In the genomic region with DNA sequence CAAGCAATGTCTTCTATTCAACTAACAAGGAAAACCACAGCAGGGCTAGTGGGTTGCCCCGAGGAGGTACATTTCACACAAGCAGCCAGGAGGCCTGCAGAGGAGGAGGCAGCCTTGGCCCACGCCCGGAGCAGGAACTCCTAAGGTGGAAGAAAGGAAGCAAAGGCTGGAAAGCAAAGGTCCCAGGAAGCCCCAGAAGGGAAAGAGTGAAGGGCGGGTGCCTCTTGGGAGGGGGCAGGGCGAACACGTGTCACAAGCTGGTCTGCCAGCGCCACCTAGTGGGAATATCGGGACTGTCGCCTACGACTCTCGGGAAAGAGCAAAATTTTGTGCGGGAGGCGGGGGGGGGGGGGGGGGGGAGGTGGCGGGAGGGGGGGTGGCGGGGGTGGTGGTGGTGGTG, we compare ENCODE assay signal across 8 mouse cellular contexts.
DNase-seq lines count a peak whose midpoint lies in the region; ATAC-seq and TF ChIP-seq lines count a peak whose summit lies in the region.

No protein-coding gene starts in this region.

- peak; percentile 6 for DNase-seq in c-Kit-positive CD71-negative TER-119-negative erythroid progenitor cells, embryonic 14.5 days (ENCODE audit: low read depth)
- peak; percentile 90 to 95 for DNase-seq in layer of hippocampus, postnatal 25 days (ENCODE audit: extremely low spot score in 1 of 2, low spot score in 1 of 2)
- peak; percentile 32 for DNase-seq in lung, postnatal 0 days (ENCODE audit: low spot score)
- peak; percentile 69 for DNase-seq in retina, postnatal 7 days (ENCODE audit: low read depth, low spot score)

- no peaks in the 10 kb centered on the region for H3K27me3 ChIP-seq in C2C12 (ENCODE audit: control insufficient read depth, insufficient read depth, insufficient read length)
- H3K27me3 ChIP-seq in forebrain, embryonic 15.5 days: no peaks in the 10 kb centered on the region
- H3K27me3 ChIP-seq in hindbrain, embryonic 13.5 days: 0 out of 2 replicates have a peak, but pooled peaks cover 2% of the 10 kb centered on the region
- no peaks in the 10 kb centered on the region for H3K27me3 ChIP-seq in lung, postnatal 0 days (replicated peaks; ENCODE audit: insufficient read depth, low read length)

- H3K4me1 ChIP-seq in forebrain, embryonic 15.5 days: peaks cover 7% of the 10 kb centered on the region; the same call in 1 of the 2 replicates
- H3K4me1 ChIP-seq in hindbrain, embryonic 13.5 days (replicated peaks): peaks cover 8% of the 10 kb centered on the region
- H3K4me1 ChIP-seq in lung, postnatal 0 days (ENCODE audit: insufficient read depth, low read depth, low read length): no peaks in the 10 kb centered on the region

- no peak overlapping the region for H3K4me3 ChIP-seq in C2C12 (ENCODE audit: insufficient read depth, poor library complexity, severe bottlenecking)
- H3K4me3 ChIP-seq in forebrain, embryonic 15.5 days: peak overlapping the region; percentile 29
- peak overlapping the region; percentile 24 for H3K4me3 ChIP-seq in hindbrain, embryonic 13.5 days
- H3K4me3 ChIP-seq in lung, postnatal 0 days (ENCODE audit: low read depth, low read length): no peak overlapping the region

- H3K4me2 ChIP-seq in forebrain, embryonic 15.5 days (replicated peaks): peak overlapping the region; percentile 43
- peak overlapping the region; percentile 46 for H3K4me2 ChIP-seq in hindbrain, embryonic 13.5 days
- 0 out of 2 replicates have a peak overlapping the region, but pooled peaks have one; percentile 17 for H3K4me2 ChIP-seq in lung, postnatal 0 days (replicated peaks; ENCODE audit: low read depth, low read length)

- no peaks in the 10 kb centered on the region for H3K79me2 ChIP-seq in C2C12 (ENCODE audit: control insufficient read depth, insufficient read depth)

- WGBS in forebrain, embryonic 15.5 days: 1% methylated on average over 7 of the region's 15 CpGs
- 2% methylated on average over 8 of the region's 15 CpGs for WGBS in hindbrain, embryonic 13.5 days
- WGBS in lung, postnatal 0 days: 4% methylated on average over 6 of the region's 15 CpGs

- TF ChIP-seq CTCF in C2C12 (IDR thresholded peaks at IDR 0.05; ENCODE audit: control insufficient read depth, insufficient read depth, insufficient read length): peak; percentile 61
- TF ChIP-seq CTCF in lung, postnatal 0 days (IDR thresholded peaks at IDR 0.05): peak; percentile 54

- peak; percentile 67; the same call in 1 of the 2 replicates for ATAC-seq in forebrain, embryonic 15.5 days (replicated peaks)
- ATAC-seq in hindbrain, embryonic 13.5 days (ENCODE audit: low FRiP score): no peak
- ATAC-seq in lung, postnatal 0 days: no peak
- ATAC-seq in megakaryocyte, adult 5-6 weeks (ENCODE audit: poor library complexity, severe bottlenecking): no peak

- no peak for TF ChIP-seq EP300 in lung, postnatal 0 days (IDR thresholded peaks at IDR 0.05)

- no peak overlapping the region for H3ac ChIP-seq in C2C12 (ENCODE audit: control insufficient read depth, insufficient read length, low read depth)

- H3K27ac ChIP-seq in forebrain, embryonic 15.5 days (replicated peaks): peak overlapping the region; percentile 25; the same call in 1 of the 2 replicates
- peak overlapping the region; percentile 86 for H3K27ac ChIP-seq in hindbrain, embryonic 13.5 days
- no peak overlapping the region for H3K27ac ChIP-seq in lung, postnatal 0 days (ENCODE audit: low read length)

- no peaks in the 10 kb centered on the region for H3K79me3 ChIP-seq in C2C12 (ENCODE audit: low read depth)

- no peaks in the 10 kb centered on the region for H3K9me3 ChIP-seq in forebrain, embryonic 15.5 days
- H3K9me3 ChIP-seq in hindbrain, embryonic 13.5 days: no peaks in the 10 kb centered on the region
- no peaks in the 10 kb centered on the region for H3K9me3 ChIP-seq in lung, postnatal 0 days (ENCODE audit: low read length)

- H3K9ac ChIP-seq in forebrain, embryonic 15.5 days (replicated peaks): peak overlapping the region; percentile 39
- H3K9ac ChIP-seq in hindbrain, embryonic 13.5 days: peak overlapping the region; percentile 59; the same call in 1 of the 2 replicates
- H3K9ac ChIP-seq in lung, postnatal 0 days (replicated peaks; ENCODE audit: low read depth): no peak overlapping the region

- no peaks in the 10 kb centered on the region for H3K36me3 ChIP-seq in C2C12 (ENCODE audit: control insufficient read depth, insufficient read depth)
- no peaks in the 10 kb centered on the region for H3K36me3 ChIP-seq in forebrain, embryonic 15.5 days
- H3K36me3 ChIP-seq in hindbrain, embryonic 13.5 days: no peaks in the 10 kb centered on the region
- no peaks in the 10 kb centered on the region for H3K36me3 ChIP-seq in lung, postnatal 0 days (ENCODE audit: insufficient read depth, low read length)

TF ChIP-seq in C2C12, 6 proteins besides CTCF, POLR2A, EP300 and RAD21:
- TF ChIP-seq MYOD1 (IDR thresholded peaks at IDR 0.05; ENCODE audit: control insufficient read depth, insufficient read length, low read depth): no peak
- TF ChIP-seq USF1 (IDR thresholded peaks at IDR 0.05; ENCODE audit: low read depth): no peak
- no peak for TF ChIP-seq FOSL1 (IDR thresholded peaks at IDR 0.05; ENCODE audit: insufficient read depth, low read length, poor library complexity, severe bottlenecking)

Comparison
In these comparisons a context has a peak if more than half of its experiments do, and no peak if none do; other contexts are left out.
1. H3K4me3 ChIP-seq: peak in forebrain, embryonic 15.5 days (single experiment) and hindbrain, embryonic 13.5 days (single experiment); none in C2C12 (single experiment) and lung, postnatal 0 days (single experiment).
2. DNase-seq: peak in every context shown above with its lines; median percentile 92 in layer of hippocampus, postnatal 25 days; 69 in retina, postnatal 7 days; 32 in lung, postnatal 0 days; 6 in c-Kit-positive CD71-negative TER-119-negative erythroid progenitor cells, embryonic 14.5 days.
3. Peak in every context shown above with its lines, with median percentiles within 50 percentile points of each other: H3K4me2 ChIP-seq.